Mouse (Mus musculus) neural tube, embryonic 15.5 days (tissue): ENCODE measurements around the gene Tmem242. TPM values are rescaled to one million over a fixed set of nuclear protein-coding genes. Genes with fewer than 3 reads are reported as not detected.
A peak's percentile ranks its signal among the peaks of the same experiment; 100 is the strongest.

Source experiments
- ATAC-seq: fragments of 200-750 bp; cut with Nextera tagmentation; 2 replicates; pipeline ENCODE4 v1.8.0; 2017; ENCODE audit warnings: mild to moderate bottlenecking, moderate TSS enrichment, moderate library complexity; ENCODE audit not compliant: low FRiP score
- H3K27ac ChIP-seq: fragments of 300-500 bp; sonication (generic); replicated peaks from 2 replicates; pipeline ENCODE4 v1.5.1; 2015; ENCODE audit warnings: mild to moderate bottlenecking, inconsistent platforms
- H3K27me3 ChIP-seq: fragments of 300-500 bp; sonication (generic); replicated peaks from 2 replicates; pipeline ENCODE4 v1.6.1; 2015; ENCODE audit warnings: inconsistent platforms
- H3K36me3 ChIP-seq: fragments of 300-500 bp; sonication (generic); 2 replicates; pipeline ENCODE4 v1.6.1; 2015; ENCODE audit warnings: inconsistent platforms
- H3K4me1 ChIP-seq: fragments of 300-500 bp; sonication (generic); 2 replicates; pipeline ENCODE4 v1.6.1; 2015; ENCODE audit warnings: inconsistent platforms
- H3K4me2 ChIP-seq: fragments of 300-500 bp; sonication (generic); 2 replicates; pipeline ENCODE4 v1.6.1; 2015; ENCODE audit warnings: inconsistent platforms, mild to moderate bottlenecking, moderate library complexity
- H3K4me3 ChIP-seq: fragments of 300-500 bp; sonication (generic); replicated peaks from 2 replicates; pipeline ENCODE4 v1.5.1; 2015; ENCODE audit warnings: mild to moderate bottlenecking, inconsistent platforms
- H3K9ac ChIP-seq: fragments of 300-500 bp; sonication (generic); replicated peaks from 2 replicates; pipeline ENCODE4 v1.6.1; 2015; ENCODE audit warnings: mild to moderate bottlenecking, inconsistent platforms
- H3K9me3 ChIP-seq: fragments of 300-500 bp; sonication (generic); replicated peaks from 2 replicates; pipeline ENCODE4 v1.6.1; 2016; ENCODE audit warnings: inconsistent platforms
- WGBS: fragments of 180-500 bp; shearing (Covaris S2); methylation state at CpG from one replicate; pipeline ENCODE4 v1.1.7; 2015; ENCODE audit warnings: mixed read lengths; 5-methylcytosine and 5-hydroxymethylcytosine counted together
- polyA plus RNA-seq: library from polyadenylated mRNA; unstranded; fragments of >200 nt; fragmentation: Nextera tagmentation; extraction: Ambion mirVana; gene quantifications from 2 replicates; pipeline ENCODE4 v1.2.1, GENCODE M21; 2015

Gene Tmem242
- polyA plus RNA-seq, 1 experiment from 2014 or later: 114 TPM

- no peak overlapping the region for H3K27ac ChIP-seq
- H3K36me3 ChIP-seq: peaks cover 11% of the 10 kb centered on the region
- no peak overlapping the region for H3K4me3 ChIP-seq
- H3K27me3 ChIP-seq: no peaks in the 10 kb centered on the region
- no peaks in the 10 kb centered on the region for H3K4me1 ChIP-seq
- WGBS: 88% methylated on average over 13 of the region's 13 CpGs
- no peak overlapping the region for H3K9ac ChIP-seq
- H3K9me3 ChIP-seq: no peaks in the 10 kb centered on the region
- ATAC-seq: no peak
- no peak overlapping the region for H3K4me2 ChIP-seq
Observed at GRCm38 (mm10) chr17:5413350-5413749, 26.7 kb downstream of the Tmem242 start.

GRCm38 (mm10) chr17:5412740-5413139, 27.3 kb downstream of the Tmem242 start:
- Histone ChIP-seq H3K27me3 (no peaks in the 10 kb centered on the region), H3K9me3 (no peaks in the 10 kb centered on the region), H3K27ac (no peak overlapping the region), H3K36me3 (0 out of 2 replicates have a peak, but pooled peaks cover 5% of the 10 kb centered on the region), H3K4me1 (no peaks in the 10 kb centered on the region), H3K4me3 (no peak overlapping the region), H3K4me2 (no peak overlapping the region), H3K9ac (no peak overlapping the region)
- no peak for ATAC-seq
- WGBS: 91% methylated on average over 7 of the region's 7 CpGs

- Histone ChIP-seq H3K27ac (no peak overlapping the region), H3K36me3 (0 out of 2 replicates have a peak, but pooled peaks cover 4% of the 10 kb centered on the region), H3K4me1 (no peaks in the 10 kb centered on the region), H3K4me2 (no peak overlapping the region), H3K4me3 (no peak overlapping the region), H3K9me3 (no peaks in the 10 kb centered on the region), H3K9ac (no peak overlapping the region), H3K27me3 (no peaks in the 10 kb centered on the region)
- no peak for ATAC-seq
- 89% methylated on average over 8 of the region's 8 CpGs for WGBS
Observed at GRCm38 (mm10) chr17:5412301-5412700, 27.8 kb downstream of the Tmem242 start.

- H3K4me3 ChIP-seq: no peak overlapping the region
- 0 out of 2 replicates have a peak, but pooled peaks cover 4% of the 10 kb centered on the region for H3K36me3 ChIP-seq
- no peaks in the 10 kb centered on the region for H3K27me3 ChIP-seq
- ATAC-seq: no peak
- H3K27ac ChIP-seq: no peak overlapping the region
- 93% methylated on average over 17 of the region's 17 CpGs for WGBS
- no peaks in the 10 kb centered on the region for H3K9me3 ChIP-seq
- H3K4me2 ChIP-seq: no peak overlapping the region
- no peak overlapping the region for H3K9ac ChIP-seq
- no peaks in the 10 kb centered on the region for H3K4me1 ChIP-seq
Observed at GRCm38 (mm10) chr17:5411205-5411604, 28.9 kb downstream of the Tmem242 start.

GRCm38 (mm10) chr17:5410336-5410735, 29.7 kb downstream of the Tmem242 start:
- no peak overlapping the region for H3K9ac ChIP-seq
- H3K27ac ChIP-seq: no peak overlapping the region
- H3K4me2 ChIP-seq: no peak overlapping the region
- no peaks in the 10 kb centered on the region for H3K4me1 ChIP-seq
- H3K9me3 ChIP-seq: no peaks in the 10 kb centered on the region
- H3K36me3 ChIP-seq: 0 out of 2 replicates have a peak, but pooled peaks cover 4% of the 10 kb centered on the region
- ATAC-seq: no peak
- no peak overlapping the region for H3K4me3 ChIP-seq
- 84% methylated on average over 4 of the region's 4 CpGs for WGBS
- H3K27me3 ChIP-seq: no peaks in the 10 kb centered on the region

- H3K27me3 ChIP-seq: no peaks in the 10 kb centered on the region
- no peak for ATAC-seq
Observed at GRCm38 (mm10) chr17:5407030-5407429, 33.0 kb downstream of the Tmem242 start.

GRCm38 (mm10) chr17:5406566-5406965, 33.5 kb downstream of the Tmem242 start:
- Histone ChIP-seq H3K9me3 (no peaks in the 10 kb centered on the region), H3K4me2 (no peak overlapping the region), H3K4me3 (no peak overlapping the region), H3K27me3 (no peaks in the 10 kb centered on the region), H3K9ac (no peak overlapping the region), H3K27ac (no peak overlapping the region), H3K4me1 (peaks cover 14% of the 10 kb centered on the region; the same call in 1 of the 2 replicates), H3K36me3 (0 out of 2 replicates have a peak, but pooled peaks cover 4% of the 10 kb centered on the region)
- no peak for ATAC-seq
- 44% methylated on average over 10 of the region's 10 CpGs for WGBS

More at GRCm38 (mm10) chr17:5407030-5407429, 33.0 kb downstream of the Tmem242 start:
- Histone ChIP-seq H3K4me2 (no peak overlapping the region), H3K9ac (no peak overlapping the region), H3K4me1 (peaks cover 12% of the 10 kb centered on the region; the same call in 1 of the 2 replicates), H3K27ac (no peak overlapping the region), H3K4me3 (no peak overlapping the region), H3K9me3 (no peaks in the 10 kb centered on the region), H3K36me3 (0 out of 2 replicates have a peak, but pooled peaks cover 4% of the 10 kb centered on the region)
- WGBS: 53% methylated on average over 6 of the region's 6 CpGs

- no peak overlapping the region for H3K27ac ChIP-seq
- H3K4me2 ChIP-seq: no peak overlapping the region
- whole genome bisulfite sequencing: 78% methylated on average over 6 of the region's 6 CpGs
- no peak overlapping the region for H3K4me3 ChIP-seq
- peaks cover 14% of the 10 kb centered on the region; the same call in 1 of the 2 replicates for H3K4me1 ChIP-seq
- no peak overlapping the region for H3K9ac ChIP-seq
- H3K36me3 ChIP-seq: no peaks in the 10 kb centered on the region
- no peaks in the 10 kb centered on the region for H3K27me3 ChIP-seq
- no peak for ATAC-seq
- no peaks in the 10 kb centered on the region for H3K9me3 ChIP-seq
Observed at GRCm38 (mm10) chr17:5403885-5404284, 36.2 kb downstream of the Tmem242 start.

- Histone ChIP-seq H3K4me1 (peaks cover 16% of the 10 kb centered on the region; the same call in 1 of the 2 replicates), H3K4me3 (no peak overlapping the region), H3K27me3 (peaks cover 6% of the 10 kb centered on the region; the same call in 1 of the 2 replicates), H3K4me2 (peak overlapping the region; percentile 35), H3K9ac (no peak overlapping the region), H3K9me3 (no peaks in the 10 kb centered on the region), H3K27ac (no peak overlapping the region), H3K36me3 (no peaks in the 10 kb centered on the region)
- peak; percentile 43; the same call in 1 of the 2 replicates for ATAC-seq
- WGBS: 24% methylated on average over 8 of the region's 8 CpGs
Observed at GRCm38 (mm10) chr17:5402624-5403023, 37.4 kb downstream of the Tmem242 start.

- Histone ChIP-seq H3K4me2 (peak overlapping the region; percentile 35; the same call in 1 of the 2 replicates), H3K27me3 (peaks cover 6% of the 10 kb centered on the region; the same call in 1 of the 2 replicates), H3K4me1 (peaks cover 21% of the 10 kb centered on the region), H3K9me3 (no peaks in the 10 kb centered on the region), H3K36me3 (no peaks in the 10 kb centered on the region), H3K9ac (no peak overlapping the region), H3K27ac (no peak overlapping the region), H3K4me3 (no peak overlapping the region)
- WGBS: 6% methylated on average over 9 of the region's 9 CpGs
- ATAC-seq: peak; percentile 36; the same call in 1 of the 2 replicates
Observed at GRCm38 (mm10) chr17:5402069-5402468, 38.0 kb downstream of the Tmem242 start.

GRCm38 (mm10) chr17:5401288-5401687, 38.8 kb downstream of the Tmem242 start:
- peaks cover 22% of the 10 kb centered on the region for H3K4me1 ChIP-seq
- 93% methylated on average over 10 of the region's 10 CpGs for WGBS
- peaks cover 6% of the 10 kb centered on the region; the same call in 1 of the 2 replicates for H3K27me3 ChIP-seq
- H3K4me3 ChIP-seq: no peak overlapping the region
- ATAC-seq: no peak
- H3K27ac ChIP-seq: no peak overlapping the region
- H3K9ac ChIP-seq: no peak overlapping the region
- H3K9me3 ChIP-seq: no peaks in the 10 kb centered on the region
- no peaks in the 10 kb centered on the region for H3K36me3 ChIP-seq
- H3K4me2 ChIP-seq: no peak overlapping the region

- ATAC-seq: no peak
- 79% methylated on average over 14 of the region's 14 CpGs for WGBS
Observed at GRCm38 (mm10) chr17:5400435-5401090, 39.5 kb downstream of the Tmem242 start.

More at GRCm38 (mm10) chr17:5400435-5401090, 39.5 kb downstream of the Tmem242 start:
- no peak overlapping the region for H3K9ac ChIP-seq
- no peaks in the 10 kb centered on the region for H3K36me3 ChIP-seq
- no peaks in the 10 kb centered on the region for H3K9me3 ChIP-seq
- H3K4me2 ChIP-seq: no peak overlapping the region
- H3K27ac ChIP-seq: no peak overlapping the region
- H3K4me1 ChIP-seq: peaks cover 22% of the 10 kb centered on the region
- no peak overlapping the region for H3K4me3 ChIP-seq
- peaks cover 6% of the 10 kb centered on the region; the same call in 1 of the 2 replicates for H3K27me3 ChIP-seq
